Mouse (Mus musculus) kidney, adult 18-20 months (tissue): Measurements from ENCODE around the gene Tktl2.

Experiments
- DNase-seq: peaks from one replicate; pipeline ENCODE4 v3.0.0; 2021

The Tktl2 gene

DNA sequence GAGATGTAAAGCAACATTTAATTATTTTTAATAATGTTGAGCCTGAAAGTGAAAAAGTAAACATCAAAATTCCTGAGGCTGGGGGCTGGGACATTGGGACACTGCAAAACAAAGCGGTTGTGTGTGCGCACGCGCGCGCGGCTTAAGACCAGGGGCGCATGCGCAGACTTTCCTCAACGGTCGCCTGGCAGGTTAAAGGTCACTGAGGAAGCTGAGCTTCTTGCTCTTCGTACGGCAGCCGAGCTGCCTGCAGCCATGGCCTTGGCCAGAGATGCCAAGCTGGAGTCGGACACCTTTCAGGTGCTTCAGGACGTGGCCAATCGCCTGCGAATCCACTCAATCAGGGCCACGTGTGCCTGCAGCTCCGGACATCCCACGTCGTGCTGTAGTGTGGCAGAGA, at the start of gene Tktl2:
Gene Tktl2, plus strand, starts transcription at position 220 of the 400 bp plus-strand sequence.
- no peak for DNase-seq

DNA sequence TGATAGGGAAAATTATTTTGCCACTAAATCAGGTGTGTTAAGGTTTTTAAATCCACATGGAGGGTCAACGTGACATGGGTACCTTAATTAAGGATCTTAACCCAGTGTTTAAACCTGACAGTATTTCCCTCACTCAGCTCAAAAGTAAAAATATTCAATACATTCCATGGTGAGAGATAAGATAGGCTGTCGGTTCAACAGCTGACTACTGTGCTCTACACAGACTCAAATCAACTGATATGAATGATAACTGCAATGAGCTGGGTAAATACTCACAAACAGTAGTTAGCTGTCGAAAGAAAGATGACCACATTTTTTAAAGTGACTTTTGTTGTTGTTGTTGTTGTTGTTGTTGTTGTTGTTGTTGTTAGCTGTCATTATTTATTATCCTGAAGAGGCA, 41.7 kb upstream of the Tktl2 start:
- no peak for DNase-seq

DNA sequence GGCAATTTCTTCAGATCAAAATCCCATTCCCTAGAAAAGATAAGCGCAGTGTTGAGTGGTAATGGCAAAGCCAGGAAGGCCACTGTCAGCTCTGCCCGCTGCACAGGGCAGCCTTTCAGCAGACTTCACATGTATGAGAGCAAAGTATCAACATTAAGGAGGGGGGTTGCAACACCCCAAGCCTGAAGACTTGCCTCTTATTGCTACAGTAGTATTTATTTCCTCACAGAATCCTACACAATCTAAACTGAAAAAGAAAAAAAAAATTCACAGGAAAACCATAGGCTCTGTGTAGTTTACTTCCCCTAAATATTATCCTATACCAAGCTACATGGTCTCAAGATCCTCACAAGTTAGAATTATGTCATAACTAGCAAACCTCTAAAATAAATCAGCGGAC, 34.7 kb upstream of the Tktl2 start:
- DNase-seq: no peak

DNA sequence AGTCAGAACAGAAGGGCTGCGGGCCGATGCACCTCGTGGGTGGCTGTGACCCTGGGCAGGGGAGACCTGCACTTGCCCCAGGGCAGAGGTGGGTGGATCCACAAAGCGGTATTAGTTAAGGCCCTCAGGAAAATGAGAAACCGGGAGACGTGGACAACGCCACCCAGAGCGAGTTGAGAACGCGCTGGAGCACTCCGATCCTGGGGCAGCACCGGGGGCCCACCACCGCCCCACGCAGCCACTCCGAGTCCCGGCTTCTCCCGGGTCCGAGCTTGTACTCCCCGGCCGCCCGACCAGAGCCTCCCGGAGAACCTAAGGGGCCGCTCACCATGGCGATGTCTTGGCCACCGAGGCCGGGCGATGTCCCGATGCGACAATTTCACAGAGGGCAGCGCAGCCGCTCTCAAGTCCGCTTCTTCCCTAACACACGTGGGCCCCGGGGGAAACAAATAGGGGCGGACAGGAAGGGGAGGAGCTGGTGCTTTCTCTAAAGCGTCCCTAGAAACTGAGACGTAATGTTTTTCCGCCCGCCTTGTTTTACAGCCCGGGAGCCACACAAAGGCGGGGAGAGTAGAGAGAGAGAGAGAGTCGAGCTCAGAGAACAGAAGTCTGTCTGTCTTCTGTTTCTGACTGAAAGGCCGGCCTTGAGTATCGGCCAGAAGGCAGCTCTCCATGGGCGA, 25.3 kb upstream of the Tktl2 start, which contains the start of gene Tma16:
Gene Tma16, minus strand, starts transcription at position 447 of the 680 bp plus-strand sequence.
- DNase-seq: peak; percentile 84

DNA sequence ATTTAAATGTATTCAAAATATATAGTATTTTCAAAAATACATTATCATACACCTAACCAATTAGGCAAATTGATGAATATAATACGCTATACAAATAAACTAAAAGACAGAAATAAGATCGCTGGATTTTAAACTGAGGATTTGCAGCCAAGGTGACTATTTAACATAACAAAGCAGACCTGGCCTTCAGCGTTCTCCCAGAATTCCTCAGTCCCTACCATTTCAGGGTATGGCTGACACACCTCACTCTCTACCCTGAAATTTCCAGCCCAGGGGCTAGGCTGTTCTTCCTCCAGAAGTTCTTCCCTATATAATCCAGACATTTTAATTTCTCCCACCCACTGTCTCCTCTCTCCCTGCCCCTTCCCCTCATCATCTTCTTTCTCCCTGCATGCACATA, 23.0 kb upstream of the Tktl2 start:
- no peak for DNase-seq

DNA sequence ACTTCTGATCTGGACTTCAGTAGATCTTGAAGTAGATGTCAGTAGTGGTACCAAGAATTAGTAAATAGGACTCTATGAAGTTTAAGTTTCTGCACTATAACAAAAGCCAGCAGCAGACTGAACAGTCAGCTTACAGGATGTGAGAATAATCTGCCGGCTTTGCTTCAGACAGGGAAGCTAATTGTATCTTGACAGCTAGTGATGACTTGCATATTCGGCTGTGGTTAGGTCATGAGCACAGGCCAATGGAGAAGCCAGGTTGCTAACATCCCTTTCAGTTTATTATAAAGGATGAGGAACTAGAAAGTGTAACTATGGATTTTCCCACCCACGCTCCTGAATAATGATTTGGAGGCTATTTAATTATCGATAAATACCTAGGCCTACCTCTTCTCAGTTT, 20.9 kb upstream of the Tktl2 start:
- no peak for DNase-seq

DNA sequence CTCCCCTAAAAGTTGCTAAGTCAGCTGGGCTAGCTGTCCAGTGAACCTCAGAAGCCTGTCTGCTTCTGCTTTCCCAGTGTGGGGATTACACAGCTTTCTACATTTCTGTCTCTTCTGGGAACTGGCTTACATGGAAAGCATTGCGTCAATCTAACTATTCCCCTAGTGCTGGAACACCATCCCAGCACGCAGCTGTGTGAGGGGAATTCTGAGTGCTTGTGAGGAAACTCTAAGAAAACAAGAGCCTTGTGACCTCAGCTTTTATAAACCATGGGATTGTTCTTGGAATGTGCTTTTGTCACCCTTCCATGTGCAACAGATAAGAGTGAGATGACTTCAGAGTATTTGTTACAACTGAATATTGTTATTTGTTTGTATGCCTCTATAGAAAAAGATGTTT, 17.1 kb upstream of the Tktl2 start:
- no peak for DNase-seq

DNA sequence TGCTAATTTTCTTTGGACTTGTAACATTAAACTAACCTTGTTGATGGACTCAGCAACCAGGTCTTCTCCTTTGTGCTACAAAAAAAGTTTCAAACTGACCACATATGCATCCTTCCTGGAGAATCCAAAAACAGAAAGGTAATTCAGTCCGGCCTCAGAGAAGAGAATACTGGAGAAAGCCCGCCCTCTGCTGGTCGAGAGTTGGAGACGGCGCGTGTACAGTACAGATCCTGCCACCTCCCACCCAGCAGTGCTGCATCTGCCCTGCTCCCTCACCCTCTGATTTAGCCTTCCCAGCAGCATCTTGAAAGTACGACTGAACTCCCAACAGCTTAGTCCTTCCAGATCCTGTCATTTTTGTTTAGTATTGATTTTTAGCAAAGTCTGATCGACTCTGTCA, 15.8 kb upstream of the Tktl2 start:
- DNase-seq: peak; percentile 71

DNA sequence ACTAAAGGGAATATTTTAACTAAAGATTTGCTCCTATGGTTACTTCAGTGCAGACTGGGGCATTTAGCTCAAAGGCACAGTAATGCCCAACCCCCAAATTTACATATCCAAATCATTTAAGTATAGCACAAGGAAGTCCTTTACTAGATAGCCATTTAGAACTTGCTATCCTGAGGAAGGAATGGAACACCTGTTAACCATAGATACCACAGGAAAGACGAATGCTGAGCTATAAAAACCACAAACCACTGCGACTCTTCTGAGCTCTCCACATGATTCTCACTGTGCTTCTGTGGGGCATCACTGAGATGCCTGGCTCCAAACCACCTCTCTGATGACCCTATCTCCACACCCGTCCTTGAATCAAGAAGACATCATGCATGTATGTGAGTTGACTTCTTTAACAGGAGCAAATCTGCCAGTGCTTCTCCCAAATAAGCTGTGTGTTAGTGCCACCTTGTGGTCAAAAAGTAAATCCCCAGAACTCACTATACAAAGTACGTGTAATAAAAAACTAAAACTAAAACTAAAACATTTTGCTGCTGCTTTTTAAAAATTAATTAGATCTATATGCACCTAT, 14.5 kb upstream of the Tktl2 start:
- peak; percentile 24 for DNase-seq

DNA sequence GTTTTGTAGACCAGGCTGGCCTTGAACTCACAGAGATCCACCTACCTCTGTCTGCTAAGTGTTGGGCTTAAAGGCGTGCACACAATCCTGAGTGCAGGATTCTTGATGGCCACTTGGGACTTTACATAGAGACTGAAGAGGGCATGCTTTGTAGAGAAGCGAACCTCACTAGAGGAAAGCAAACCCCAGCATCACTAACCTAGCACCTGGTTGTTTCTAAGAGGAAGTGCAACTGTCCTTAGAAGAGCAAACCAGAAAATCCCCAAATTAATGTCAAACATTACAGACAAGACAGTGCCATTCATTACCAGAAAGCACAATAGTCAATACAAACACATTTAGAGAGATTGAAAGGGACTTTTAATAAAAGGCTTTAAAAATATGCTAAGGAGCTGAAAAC, 8.2 kb upstream of the Tktl2 start:
- no peak for DNase-seq

DNA sequence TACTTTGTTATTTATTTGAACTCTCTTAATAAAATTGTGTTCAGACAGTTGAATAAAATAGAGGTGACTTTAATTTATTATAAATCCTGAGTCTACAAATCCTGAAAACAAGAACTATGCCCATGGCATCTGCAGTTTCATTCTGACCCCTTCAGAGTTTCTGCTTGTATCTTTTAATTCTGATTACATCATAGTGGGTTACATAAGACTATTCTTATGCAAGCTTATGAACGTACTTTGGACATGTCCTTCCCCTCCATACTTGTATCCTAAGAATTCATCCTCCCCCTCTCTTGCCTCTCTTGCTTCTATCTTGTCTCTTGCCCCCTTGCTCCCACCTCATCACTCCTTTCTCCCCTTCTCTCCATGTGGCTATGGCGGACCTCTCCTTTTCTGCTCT, 7.6 kb downstream of the Tktl2 start:
- DNase-seq: no peak

DNA sequence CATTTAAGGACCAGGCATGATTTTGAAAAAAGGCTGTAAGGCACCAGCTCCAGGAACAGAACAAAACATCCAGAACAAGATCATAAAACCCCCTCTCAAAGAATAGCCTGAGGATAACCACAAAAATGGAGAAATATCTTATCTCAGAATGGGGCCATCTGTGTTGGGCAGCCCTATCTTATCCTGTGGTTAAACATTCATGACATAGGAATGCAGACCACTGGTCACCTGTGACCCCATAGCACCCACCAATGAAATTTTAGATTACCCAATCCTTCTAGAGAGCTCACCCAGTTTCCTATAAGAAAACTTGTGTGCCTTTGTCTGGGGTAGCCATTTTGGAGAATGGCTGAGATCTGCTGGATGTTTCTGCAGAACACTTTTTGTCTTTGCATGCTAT, 9.0 kb downstream of the Tktl2 start:
- no peak for DNase-seq

DNA sequence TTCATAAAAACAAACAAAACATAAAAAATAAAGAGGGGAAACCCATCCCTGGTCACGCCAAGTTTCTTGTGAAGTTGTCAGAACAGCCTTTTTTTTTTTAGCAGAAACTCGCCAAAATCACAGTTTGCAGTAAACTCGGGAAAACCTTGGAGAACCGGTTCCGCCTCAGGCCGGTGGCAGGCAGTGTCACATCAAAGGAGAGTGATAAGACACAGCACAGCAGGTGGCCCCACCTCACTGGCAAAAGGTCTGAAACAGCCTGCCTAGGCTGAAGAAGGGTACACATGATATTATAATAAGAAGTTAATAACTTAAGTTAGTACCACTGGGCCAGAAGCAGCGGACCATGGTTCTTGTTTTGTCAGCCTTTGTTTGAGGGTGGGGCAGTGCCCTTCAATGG, 38.5 kb downstream of the Tktl2 start:
- DNase-seq: no peak
